Mouse (Mus musculus) CH12.LX (cell line): ENCODE results near the gene Hrg. TPM values are rescaled to one million over a fixed set of nuclear protein-coding genes. Genes with fewer than 3 reads are reported as not detected.

Experiments used
- DNase-seq: peaks from one replicate; pipeline ENCODE4 v3.0.0-alpha.2; 2013; ENCODE audit errors: extremely low read depth
- H3K27ac ChIP-seq: 2 replicates; pipeline ENCODE4 v1.5.1; 2012; ENCODE audit warnings: low read depth, mild to moderate bottlenecking, control low read depth, moderate library complexity; ENCODE audit not compliant: insufficient read depth
- H3K27me3 ChIP-seq: replicated peaks from 2 replicates; pipeline ENCODE3; 2012; ENCODE audit warnings: inconsistent platforms
- H3K36me3 ChIP-seq, 2 experiments: replicated peaks in 1 of 2; 2 replicates each; pipeline versions ENCODE3 to v1.6.1; 2012; ENCODE audit warnings: inconsistent platforms in 1 of 2, low read length in 1 of 2, mild to moderate bottlenecking in 1 of 2, mixed read lengths in 1 of 2, moderate library complexity in 1 of 2; ENCODE audit not compliant: control insufficient read depth in 1 of 2, insufficient read depth in 1 of 2
- H3K4me1 ChIP-seq, 2 experiments: 2 replicates each; pipeline ENCODE4 v1.6.1; 2012; ENCODE audit warnings: inconsistent platforms in 1 of 2, moderate library complexity in 1 of 2; ENCODE audit not compliant: insufficient read depth in 2 of 2, control insufficient read depth in 1 of 2
- H3K4me2 ChIP-seq: 2 replicates; pipeline ENCODE4 v1.6.1; 2012; ENCODE audit warnings: low read depth, mild to moderate bottlenecking, control low read depth; ENCODE audit not compliant: poor library complexity, insufficient read depth, severe bottlenecking
- H3K4me3 ChIP-seq, 3 experiments: fragments of 150-350 bp in 1 of 3; sonication (generic) in 1 of 3; replicated peaks in 1 of 3; 2 replicates each; pipeline versions ENCODE3 to v1.5.1; 2011 to 2012; ENCODE audit warnings: low read depth in 2 of 3, low read length in 2 of 3, mild to moderate bottlenecking in 2 of 3, moderate library complexity in 2 of 3, control low read depth in 1 of 3, improper control_type of control experiment in 1 of 3, inconsistent platforms in 1 of 3, mixed read lengths in 1 of 3; ENCODE audit not compliant: poor library complexity in 1 of 3
- H3K79me2 ChIP-seq: replicated peaks from 2 replicates; pipeline ENCODE4 v1.6.1; 2012; ENCODE audit warnings: mild to moderate bottlenecking, moderate library complexity; ENCODE audit not compliant: control insufficient read depth, poor library complexity, insufficient read depth, severe bottlenecking; ENCODE audit errors: extremely low read depth
- H3K9ac ChIP-seq: 2 replicates; pipeline ENCODE4 v1.6.1; 2012; ENCODE audit warnings: low read depth, mild to moderate bottlenecking, control low read depth, moderate library complexity; ENCODE audit not compliant: insufficient read depth
- H3K9me3 ChIP-seq: replicated peaks from 2 replicates; pipeline ENCODE3; 2012; ENCODE audit warnings: low read length, inconsistent platforms, mixed read lengths
- BHLHE40 ChIP-seq: IDR thresholded peaks from 2 replicates; pipeline ENCODE4 v1.6.1; 2011; ENCODE audit warnings: mild to moderate bottlenecking, low read depth, low read length, improper control_type of control experiment
- CHD1 ChIP-seq: IDR thresholded peaks from 2 replicates; pipeline ENCODE4 v1.6.1; 2012; ENCODE audit warnings: low read depth, low read length, improper control_type of control experiment, inconsistent platforms
- CHD2 ChIP-seq: IDR thresholded peaks from 2 replicates; pipeline ENCODE4 v1.6.1; 2011; ENCODE audit warnings: low read length, improper control_type of control experiment
- CTCF ChIP-seq, 2 experiments: IDR thresholded peaks in 1 of 2; conservative IDR thresholded peaks in 1 of 2; 2 replicates each; pipeline ENCODE4 v1.5.1; 2011 to 2012; ENCODE audit warnings: low read depth in 2 of 2, low read length in 2 of 2, improper control_type of control experiment in 1 of 2, inconsistent platforms in 1 of 2, mild to moderate bottlenecking in 1 of 2, moderate library complexity in 1 of 2
- ETS1 ChIP-seq: conservative IDR thresholded peaks from 2 replicates; pipeline ENCODE4 v1.6.1; 2012; ENCODE audit warnings: low read depth, mild to moderate bottlenecking, inconsistent platforms, low read length, improper control_type of control experiment, moderate library complexity
- HCFC1 ChIP-seq: IDR thresholded peaks from 2 replicates; pipeline ENCODE4 v1.6.1; 2012; ENCODE audit warnings: low read depth, mild to moderate bottlenecking, inconsistent platforms, low read length, improper control_type of control experiment
- IRF4 ChIP-seq: IDR thresholded peaks from 2 replicates; pipeline ENCODE4 v1.6.1; 2014; ENCODE audit warnings: low read depth, mild to moderate bottlenecking, inconsistent platforms, low read length, improper control_type of control experiment
- JUND ChIP-seq: conservative IDR thresholded peaks from 2 replicates; pipeline ENCODE4 v1.6.1; 2011; ENCODE audit warnings: low read depth, low read length, improper control_type of control experiment
- MAFK ChIP-seq: IDR thresholded peaks from 2 replicates; pipeline ENCODE4 v1.6.1; 2011; ENCODE audit warnings: low read length, improper control_type of control experiment; ENCODE audit not compliant: insufficient replicate concordance
- MAX ChIP-seq: IDR thresholded peaks from 2 replicates; pipeline ENCODE4 v1.6.1; 2011; ENCODE audit warnings: low read length, improper control_type of control experiment
- MEF2A ChIP-seq: IDR thresholded peaks from 2 replicates; pipeline ENCODE4 v1.6.1; 2014; ENCODE audit warnings: low read depth, mild to moderate bottlenecking, inconsistent platforms, low read length, improper control_type of control experiment, borderline replicate concordance
- MXI1 ChIP-seq: IDR thresholded peaks from 2 replicates; pipeline ENCODE4 v1.6.1; 2011; ENCODE audit warnings: mild to moderate bottlenecking, low read depth, low read length, improper control_type of control experiment
- MYC ChIP-seq: IDR thresholded peaks from 2 replicates; pipeline ENCODE4 v1.6.1; 2011; ENCODE audit warnings: low read depth, mild to moderate bottlenecking, improper control_type of control experiment, low read length
- NRF1 ChIP-seq: IDR thresholded peaks from 2 replicates; pipeline ENCODE4 v1.6.1; 2014; ENCODE audit warnings: low read depth, mild to moderate bottlenecking, inconsistent platforms, low read length, improper control_type of control experiment, moderate library complexity
- PAX5 ChIP-seq: IDR thresholded peaks from 2 replicates; pipeline ENCODE4 v1.6.1; 2012; ENCODE audit warnings: low read length, inconsistent platforms, mixed read lengths
- RAD21 ChIP-seq: IDR thresholded peaks from 2 replicates; pipeline ENCODE4 v1.6.1; 2011; ENCODE audit warnings: low read depth, mild to moderate bottlenecking, low read length, improper control_type of control experiment, moderate library complexity
- RCOR1 ChIP-seq: conservative IDR thresholded peaks from 2 replicates; pipeline ENCODE4 v1.6.1; 2012; ENCODE audit warnings: low read depth, mild to moderate bottlenecking, inconsistent platforms, low read length, improper control_type of control experiment
- SIN3A ChIP-seq: IDR thresholded peaks from 2 replicates; pipeline ENCODE4 v1.6.1; 2012; ENCODE audit warnings: low read length, improper control_type of control experiment, inconsistent platforms
- SMC3 ChIP-seq: IDR thresholded peaks from 2 replicates; pipeline ENCODE4 v1.6.1; 2011; ENCODE audit warnings: low read depth, low read length, improper control_type of control experiment
- UBTF ChIP-seq: IDR thresholded peaks from 2 replicates; pipeline ENCODE4 v1.6.1; 2012; ENCODE audit warnings: low read depth, mild to moderate bottlenecking, inconsistent platforms, low read length, improper control_type of control experiment, moderate library complexity
- USF1 ChIP-seq: IDR thresholded peaks from 2 replicates; pipeline ENCODE4 v1.6.1; 2014; ENCODE audit warnings: low read depth, mild to moderate bottlenecking, inconsistent platforms, low read length, improper control_type of control experiment
- USF2 ChIP-seq: conservative IDR thresholded peaks from 2 replicates; pipeline ENCODE4 v1.6.1; 2011; ENCODE audit warnings: low read depth, low read length, improper control_type of control experiment
- ZC3H11A ChIP-seq: IDR thresholded peaks from 2 replicates; pipeline ENCODE4 v1.6.1; 2012; ENCODE audit warnings: low read depth, mild to moderate bottlenecking, inconsistent platforms, low read length, improper control_type of control experiment
- ZKSCAN1 ChIP-seq: IDR thresholded peaks from 2 replicates; pipeline ENCODE4 v1.6.1; 2012; ENCODE audit warnings: low read depth, inconsistent platforms, low read length, improper control_type of control experiment, borderline replicate concordance
- ZMIZ1 ChIP-seq: IDR thresholded peaks from 2 replicates; pipeline ENCODE4 v1.6.1; 2012; ENCODE audit warnings: low read depth, mild to moderate bottlenecking, inconsistent platforms, low read length, improper control_type of control experiment
- dilution Hi-C: fragments of 300-500 bp; cut with MboI; formaldehyde crosslinking; loops from 2 replicates; pipeline ENCODE4 v1.14.3; 2020; ENCODE audit warnings: low sequenced_read_pairs; ENCODE audit not compliant: extremely low pct_unique_long_range_greater_than_20kb, extremely low pct_ligation_motif_present
- in situ Hi-C: fragments of 300-500 bp; cut with MboI; formaldehyde crosslinking; loops from 3 replicates; pipeline ENCODE4 v1.14.3; 2019; ENCODE audit warnings: low sequenced_read_pairs, low pct_ligation_motif_present, low pct_unique_long_range_greater_than_20kb, mixed read lengths
- polyA plus RNA-seq: library from polyadenylated mRNA; unstranded; fragments of >175 nt; gene quantifications from 2 replicates; pipeline ENCODE4 v1.2.1, GENCODE M21; 2012; ENCODE audit warnings: low read depth; ENCODE audit not compliant: insufficient read length
- total RNA-seq, 2 experiments: library from RNA; depleted of rRNA; stranded (reverse); fragments of 300-350 nt in 1 of 2; fragments of >200 nt in 1 of 2; gene quantifications; 2 replicates each; pipeline ENCODE4 v1.2.3; 2012 to 2014

The Hrg gene
- total and polyA plus RNA-seq, 3 experiments, result not detected

GRCm38 (mm10) chr16:22962256-22962655, 11.4 kb downstream of the Hrg start:
- no peaks in the 10 kb centered on the region for H3K79me2 ChIP-seq
- no peaks in the 10 kb centered on the region for H3K9me3 ChIP-seq
- no peak overlapping the region for H3K27ac ChIP-seq
- dilution Hi-C loops, result no loop called here
- H3K4me3 ChIP-seq, result no peak overlapping the region
- no peaks in the 10 kb centered on the region for H3K4me1 ChIP-seq
- no peak for TF ChIP-seq CTCF (conservative IDR thresholded peaks at IDR 0.05 in 1 of 2, IDR thresholded peaks at IDR 0.05 in 1 of 2; ENCODE audit: low read depth in 2 of 2, low read length in 2 of 2)
- no peak for TF ChIP-seq USF1
- TF ChIP-seq RAD21, result no peak
- no peak for TF ChIP-seq USF2
- no peak for TF ChIP-seq ETS1
- TF ChIP-seq ZMIZ1, result no peak
- TF ChIP-seq NRF1, result no peak
- TF ChIP-seq CHD2, result no peak
- no peak for TF ChIP-seq HCFC1
- no peak for TF ChIP-seq SIN3A
- TF ChIP-seq MAFK, result no peak
- TF ChIP-seq RCOR1, result no peak
- TF ChIP-seq ZKSCAN1, result no peak
- no peak overlapping the region for H3K9ac ChIP-seq
- no peak for DNase-seq
- H3K4me2 ChIP-seq, result no peak overlapping the region
- no peaks in the 10 kb centered on the region for H3K36me3 ChIP-seq
- peaks cover 2% of the 10 kb centered on the region for H3K27me3 ChIP-seq
- in situ Hi-C loops, result loop anchor here (5.0 kb wide), 1 partner anchor 90 kb away; no protein-coding TSS in a partner anchor

DNA sequence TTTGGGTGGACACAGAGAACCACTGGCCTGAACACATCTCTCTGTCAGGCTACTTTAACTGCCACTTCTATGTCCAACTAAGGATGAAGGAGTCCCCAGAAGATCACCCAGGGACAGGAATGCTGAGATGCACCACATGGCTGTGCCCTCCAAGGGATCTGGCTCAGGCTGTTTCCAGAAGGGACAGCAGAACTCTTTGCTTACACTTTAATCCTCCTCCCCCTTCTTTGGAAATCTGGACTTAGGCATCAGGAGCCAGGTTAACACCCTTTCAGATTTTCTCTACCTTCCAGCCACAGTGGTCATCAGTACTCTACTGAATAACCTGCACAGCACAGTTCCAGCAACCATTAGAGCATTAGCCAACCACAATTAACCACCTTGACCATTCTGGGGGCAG, 12.4 kb downstream of the Hrg start:
- H3K36me3 ChIP-seq, result no peaks in the 10 kb centered on the region
- H3K9me3 ChIP-seq, result no peaks in the 10 kb centered on the region
- H3K4me3 ChIP-seq, result no peak overlapping the region
- DNase-seq, result no peak
- H3K27ac ChIP-seq, result no peak overlapping the region
- no peaks in the 10 kb centered on the region for H3K4me1 ChIP-seq
- H3K4me2 ChIP-seq, result no peak overlapping the region
- dilution Hi-C loops (no loop called here), in situ Hi-C loops (loop anchor here (5.0 kb wide), 1 partner anchor 89 kb away; no protein-coding TSS in a partner anchor)
- H3K9ac ChIP-seq, result no peak overlapping the region
- H3K79me2 ChIP-seq, result no peaks in the 10 kb centered on the region
- TF ChIP-seq ZC3H11A (no peak), SMC3 (no peak), RCOR1 (no peak), IRF4 (no peak), PAX5 (no peak), MXI1 (no peak), SIN3A (no peak), UBTF (no peak), MYC (no peak), MAX (no peak), USF1 (no peak), CHD1 (no peak), JUND (no peak), MAFK (no peak), BHLHE40 (no peak), MEF2A (no peak), NRF1 (no peak), ZMIZ1 (no peak)
- TF ChIP-seq, all 38 proteins: peak for 0
- H3K27me3 ChIP-seq, result peaks cover 2% of the 10 kb centered on the region
